Mouse (Mus musculus): ENCODE measurements around the gene Lars2. TPM values are rescaled to one million over a fixed set of nuclear protein-coding genes. Genes with fewer than 3 reads are reported as not detected.

Gene Lars2
- polyA plus RNA-seq, 1 experiment, result 617 TPM

- no peak for DNase-seq (ENCODE audit: low read depth in 1 of 2, low spot score in 2 of 2)
- Histone ChIP-seq H3K4me3 (ENCODE audit: extremely low read depth, insufficient read depth, insufficient read length) (no peak overlapping the region), H3K27ac (ENCODE audit: insufficient read depth, low read length) (no peak overlapping the region), H3K27me3 (ENCODE audit: control insufficient read depth, insufficient read depth, low read length) (no peaks in the 10 kb centered on the region), H3K4me1 (ENCODE audit: control insufficient read depth, insufficient read depth, insufficient read length) (no peaks in the 10 kb centered on the region), H3K36me3 (ENCODE audit: control insufficient read depth, insufficient read depth, low read length) (peaks cover 2% of the 10 kb centered on the region; the same call in 1 of the 2 replicates)
- 78% methylated on average over 3 of the region's 3 CpGs for WGBS
- no peak for TF ChIP-seq CTCF (IDR thresholded peaks at IDR 0.05; ENCODE audit: extremely low read depth, insufficient read depth, insufficient read length, insufficient replicate concordance)
- no peak for TF ChIP-seq POLR2A (IDR thresholded peaks at IDR 0.05; ENCODE audit: low read depth, low read length)
These were observed 85.0 kb downstream of the Lars2 start for GRCm38 (mm10) chr9:123451772-123452171.

GRCm38 (mm10) chr9:123456634-123457602, 90.2 kb downstream of the Lars2 start:
- no peak for DNase-seq (ENCODE audit: low read depth in 1 of 2, low spot score in 2 of 2)
- Histone ChIP-seq H3K4me1 (ENCODE audit: control insufficient read depth, insufficient read depth, insufficient read length) (no peaks in the 10 kb centered on the region), H3K4me3 (ENCODE audit: extremely low read depth, insufficient read depth, insufficient read length) (no peak overlapping the region), H3K36me3 (ENCODE audit: control insufficient read depth, insufficient read depth, low read length) (peaks cover 4% of the 10 kb centered on the region; the same call in 1 of the 2 replicates), H3K27me3 (ENCODE audit: control insufficient read depth, insufficient read depth, low read length) (no peaks in the 10 kb centered on the region), H3K27ac (ENCODE audit: insufficient read depth, low read length) (no peak overlapping the region)
- TF ChIP-seq POLR2A (IDR thresholded peaks at IDR 0.05; ENCODE audit: low read depth, low read length) (no peak), CTCF (IDR thresholded peaks at IDR 0.05; ENCODE audit: extremely low read depth, insufficient read depth, insufficient read length, insufficient replicate concordance) (no peak)
- WGBS, result 86% methylated on average over 9 of the region's 9 CpGs

- no peak for DNase-seq (ENCODE audit: low read depth in 1 of 2, low spot score in 2 of 2)
These were observed 90.9 kb downstream of the Lars2 start for GRCm38 (mm10) chr9:123457603-123458002.

GRCm38 (mm10) chr9:123467141-123467620, 100.5 kb downstream of the Lars2 start:
- Histone ChIP-seq H3K36me3 (ENCODE audit: control insufficient read depth, insufficient read depth, low read length) (no peaks in the 10 kb centered on the region), H3K27ac (ENCODE audit: insufficient read depth, low read length) (no peak overlapping the region), H3K4me3 (ENCODE audit: extremely low read depth, insufficient read depth, insufficient read length) (no peak overlapping the region), H3K4me1 (ENCODE audit: control insufficient read depth, insufficient read depth, insufficient read length) (no peaks in the 10 kb centered on the region), H3K27me3 (ENCODE audit: control insufficient read depth, insufficient read depth, low read length) (no peaks in the 10 kb centered on the region)
- 88% methylated on average over 4 of the region's 4 CpGs for WGBS
- no peak for DNase-seq (ENCODE audit: low read depth in 1 of 2, low spot score in 2 of 2)
- TF ChIP-seq POLR2A (IDR thresholded peaks at IDR 0.05; ENCODE audit: low read depth, low read length) (no peak), CTCF (IDR thresholded peaks at IDR 0.05; ENCODE audit: extremely low read depth, insufficient read depth, insufficient read length, insufficient replicate concordance) (no peak)

More at GRCm38 (mm10) chr9:123457603-123458002, 90.9 kb downstream of the Lars2 start:
- no peak overlapping the region for H3K27ac ChIP-seq (ENCODE audit: insufficient read depth, low read length)
- 85% methylated on average over 2 of the region's 2 CpGs for WGBS
- H3K4me3 ChIP-seq (ENCODE audit: extremely low read depth, insufficient read depth, insufficient read length), result no peak overlapping the region
- no peak for TF ChIP-seq CTCF (IDR thresholded peaks at IDR 0.05; ENCODE audit: extremely low read depth, insufficient read depth, insufficient read length, insufficient replicate concordance)
- no peak for TF ChIP-seq POLR2A (IDR thresholded peaks at IDR 0.05; ENCODE audit: low read depth, low read length)
- peaks cover 4% of the 10 kb centered on the region; the same call in 1 of the 2 replicates for H3K36me3 ChIP-seq (ENCODE audit: control insufficient read depth, insufficient read depth, low read length)
- no peaks in the 10 kb centered on the region for H3K4me1 ChIP-seq (ENCODE audit: control insufficient read depth, insufficient read depth, insufficient read length)
- H3K27me3 ChIP-seq (ENCODE audit: control insufficient read depth, insufficient read depth, low read length), result no peaks in the 10 kb centered on the region

GRCm38 (mm10) chr9:123468406-123469085, 101.8 kb downstream of the Lars2 start:
- Histone ChIP-seq H3K27me3 (ENCODE audit: control insufficient read depth, insufficient read depth, low read length) (no peaks in the 10 kb centered on the region), H3K27ac (ENCODE audit: insufficient read depth, low read length) (no peak overlapping the region), H3K4me3 (ENCODE audit: extremely low read depth, insufficient read depth, insufficient read length) (no peak overlapping the region), H3K4me1 (ENCODE audit: control insufficient read depth, insufficient read depth, insufficient read length) (no peaks in the 10 kb centered on the region), H3K36me3 (ENCODE audit: control insufficient read depth, insufficient read depth, low read length) (no peaks in the 10 kb centered on the region)
- WGBS, result 73% methylated on average over 5 of the region's 5 CpGs
- no peak for TF ChIP-seq CTCF (IDR thresholded peaks at IDR 0.05; ENCODE audit: extremely low read depth, insufficient read depth, insufficient read length, insufficient replicate concordance)
- no peak for TF ChIP-seq POLR2A (IDR thresholded peaks at IDR 0.05; ENCODE audit: low read depth, low read length)
- DNase-seq (ENCODE audit: low read depth in 1 of 2, low spot score in 2 of 2), result no peak

GRCm38 (mm10) chr9:123469087-123469486, 102.4 kb downstream of the Lars2 start:
- DNase-seq (ENCODE audit: low read depth in 1 of 2, low spot score in 2 of 2), result no peak
- Histone ChIP-seq H3K27ac (ENCODE audit: insufficient read depth, low read length) (no peak overlapping the region), H3K4me3 (ENCODE audit: extremely low read depth, insufficient read depth, insufficient read length) (no peak overlapping the region), H3K36me3 (ENCODE audit: control insufficient read depth, insufficient read depth, low read length) (no peaks in the 10 kb centered on the region), H3K4me1 (ENCODE audit: control insufficient read depth, insufficient read depth, insufficient read length) (no peaks in the 10 kb centered on the region), H3K27me3 (ENCODE audit: control insufficient read depth, insufficient read depth, low read length) (no peaks in the 10 kb centered on the region)
- TF ChIP-seq POLR2A (IDR thresholded peaks at IDR 0.05; ENCODE audit: low read depth, low read length) (no peak), CTCF (IDR thresholded peaks at IDR 0.05; ENCODE audit: extremely low read depth, insufficient read depth, insufficient read length, insufficient replicate concordance) (no peak)

Measured in spleen, adult 2 months (tissue).